Mouse (Mus musculus): ENCODE measurements around the gene Hnrnpl. TPM values are rescaled to one million over a fixed set of nuclear protein-coding genes. Genes with fewer than 3 reads are reported as not detected.

Gene Hnrnpl
- polyA plus RNA-seq (2014; fragmentation: Illumina TruSeq; extraction: RNeasy Lipid Tissue Mini Kit (QIAGEN cat#74804); ENCODE audit: insufficient read depth, low read depth, low replicate concordance) = 124 TPM

DNA sequence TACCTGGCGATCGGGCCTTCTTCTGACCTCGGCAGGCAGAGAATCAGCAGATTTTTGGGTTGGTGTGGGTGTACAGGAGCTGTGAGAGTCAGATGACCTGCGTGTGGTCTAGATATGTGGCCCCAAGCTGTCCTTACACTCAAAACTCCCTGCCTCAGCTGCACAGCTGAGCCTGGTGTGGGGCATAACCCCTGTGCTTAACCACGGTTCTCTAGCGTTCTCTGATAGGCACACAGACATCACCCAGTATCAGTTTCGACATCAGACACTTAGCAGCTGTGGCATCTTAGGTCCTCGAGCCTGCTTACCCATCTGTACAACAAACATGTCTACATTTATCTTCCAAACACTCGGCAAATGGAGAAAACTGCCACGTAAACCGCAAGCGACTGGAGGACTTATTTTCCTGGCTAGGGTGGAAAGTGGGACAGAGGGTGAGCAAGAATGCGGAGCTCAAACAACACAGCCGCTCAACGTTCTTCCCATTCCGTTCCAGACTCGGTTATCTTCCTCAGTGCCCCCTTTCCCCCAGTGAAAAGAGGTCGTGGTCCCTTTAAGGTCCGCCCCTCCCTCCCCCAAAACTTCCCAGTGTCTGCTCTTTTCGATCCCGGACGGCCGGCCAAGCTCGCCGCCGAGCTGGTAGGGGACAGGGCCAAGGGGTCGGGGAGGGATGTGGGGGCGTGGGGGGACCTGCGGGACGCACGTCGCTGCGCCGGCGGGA, at the start of gene Hnrnpl:
Hnrnpl (plus strand) TSS at position 321 of the 721 bp plus-strand sequence.

DNA sequence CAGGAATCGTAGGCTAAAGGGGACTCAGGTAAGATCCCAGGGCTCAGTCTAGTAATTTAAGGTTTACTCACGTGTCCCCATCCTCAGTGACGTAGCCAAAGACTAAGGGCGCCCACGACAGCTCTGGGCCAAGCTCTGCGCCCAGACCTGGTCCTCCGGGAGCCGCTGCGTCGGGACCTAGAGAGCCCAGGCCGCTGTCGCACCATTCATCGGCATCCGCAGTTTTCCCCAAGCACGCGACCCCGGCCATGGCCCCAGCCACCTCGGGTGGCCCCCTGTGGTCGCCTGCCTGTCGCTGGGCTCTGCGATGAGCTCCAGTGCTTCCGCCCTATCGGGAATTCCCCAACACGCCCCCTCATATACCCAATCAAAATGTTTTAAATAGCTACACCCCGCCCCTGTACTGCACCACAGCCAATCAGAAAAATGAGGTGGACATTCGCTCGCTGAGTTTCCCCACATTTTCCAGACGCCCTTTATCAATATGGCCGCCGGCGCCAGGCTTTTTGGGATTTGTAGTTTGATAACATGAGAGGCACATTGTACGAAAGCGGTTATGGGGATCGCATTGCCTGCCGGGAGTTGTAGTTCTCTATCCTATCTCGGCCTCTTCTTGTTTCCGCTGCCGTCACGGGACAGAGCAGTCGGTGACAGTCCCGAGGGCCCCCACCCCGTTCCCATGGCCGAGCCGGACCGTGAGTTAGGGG, 42.0 kb upstream of the Hnrnpl start, which contains the start of gene Sirt2:
Sirt2 (plus strand) TSS at position 563 of the 707 bp plus-strand sequence.

DNA sequence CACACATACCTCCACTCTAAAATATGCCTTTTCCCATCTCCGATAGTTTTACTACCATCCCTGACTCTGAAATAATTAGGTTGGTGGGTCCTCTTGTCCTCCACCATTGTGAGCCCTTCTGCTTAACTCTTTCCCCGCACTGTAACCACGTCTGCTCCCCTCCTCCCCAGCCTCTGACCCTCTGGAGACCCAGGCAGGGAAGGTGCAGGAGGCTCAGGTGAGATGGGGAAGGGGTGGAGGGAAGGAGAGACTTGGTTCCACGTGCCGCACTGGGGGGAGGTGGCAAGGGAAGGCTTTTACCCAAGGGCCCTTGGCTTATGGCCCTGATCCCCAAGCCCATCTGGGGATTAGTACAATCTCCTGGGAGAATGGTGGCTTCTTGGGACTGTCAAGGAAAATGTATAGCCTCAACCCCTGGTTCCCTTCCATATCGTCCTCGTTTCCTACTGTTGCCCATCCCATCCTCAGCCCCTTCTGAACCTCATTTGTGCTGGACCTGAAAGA, 40.8 kb upstream of the Hnrnpl start, which contains the start of gene Nfkbib:
Nfkbib (minus strand) TSS at position 51 of the 504 bp plus-strand sequence.

DNA sequence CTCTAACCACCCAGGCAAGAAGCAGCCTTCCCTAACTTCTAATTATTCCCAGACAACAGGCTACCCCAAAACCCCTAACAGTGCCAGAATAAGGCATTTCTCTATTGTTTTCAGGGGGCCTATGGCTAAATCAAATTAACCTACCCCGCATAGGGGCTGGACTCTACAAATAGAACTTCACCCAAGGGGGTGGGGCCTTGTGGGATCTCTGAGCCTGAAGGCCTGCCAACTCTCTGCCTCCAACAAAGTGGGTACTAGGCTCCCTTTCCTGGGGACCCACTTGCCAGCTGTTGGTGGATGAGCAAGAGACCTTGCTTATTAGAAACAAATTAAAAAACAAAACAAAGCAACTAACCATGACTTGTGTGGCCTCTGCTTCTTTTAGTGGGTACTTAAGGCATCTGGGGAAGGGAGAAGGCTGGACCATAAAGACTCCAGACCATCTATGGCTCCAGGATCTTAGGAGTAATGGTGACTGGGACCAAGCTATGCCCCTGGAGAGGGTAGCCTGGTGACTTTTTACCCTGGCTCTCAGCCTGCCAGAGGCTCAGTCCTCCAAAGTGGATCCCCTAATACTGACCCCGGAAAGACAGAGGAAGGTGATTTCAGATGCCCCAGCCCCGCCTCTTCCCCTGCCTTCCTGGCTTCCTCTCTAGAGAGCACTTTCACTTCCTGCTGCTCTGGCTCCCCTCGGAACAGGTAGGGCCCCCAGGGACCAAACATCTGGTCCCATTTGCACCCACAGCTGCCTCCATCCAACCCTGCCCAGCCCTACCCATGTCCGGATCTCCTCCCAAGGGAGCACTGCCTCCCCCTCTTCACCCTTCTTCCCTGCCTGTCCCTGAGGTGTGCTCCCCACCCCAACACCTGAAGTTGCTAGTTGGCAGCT, 19.8 kb upstream of the Hnrnpl start, which contains the start of gene Rinl:
Rinl (plus strand) TSS at position 663 of the 889 bp plus-strand sequence.

DNA sequence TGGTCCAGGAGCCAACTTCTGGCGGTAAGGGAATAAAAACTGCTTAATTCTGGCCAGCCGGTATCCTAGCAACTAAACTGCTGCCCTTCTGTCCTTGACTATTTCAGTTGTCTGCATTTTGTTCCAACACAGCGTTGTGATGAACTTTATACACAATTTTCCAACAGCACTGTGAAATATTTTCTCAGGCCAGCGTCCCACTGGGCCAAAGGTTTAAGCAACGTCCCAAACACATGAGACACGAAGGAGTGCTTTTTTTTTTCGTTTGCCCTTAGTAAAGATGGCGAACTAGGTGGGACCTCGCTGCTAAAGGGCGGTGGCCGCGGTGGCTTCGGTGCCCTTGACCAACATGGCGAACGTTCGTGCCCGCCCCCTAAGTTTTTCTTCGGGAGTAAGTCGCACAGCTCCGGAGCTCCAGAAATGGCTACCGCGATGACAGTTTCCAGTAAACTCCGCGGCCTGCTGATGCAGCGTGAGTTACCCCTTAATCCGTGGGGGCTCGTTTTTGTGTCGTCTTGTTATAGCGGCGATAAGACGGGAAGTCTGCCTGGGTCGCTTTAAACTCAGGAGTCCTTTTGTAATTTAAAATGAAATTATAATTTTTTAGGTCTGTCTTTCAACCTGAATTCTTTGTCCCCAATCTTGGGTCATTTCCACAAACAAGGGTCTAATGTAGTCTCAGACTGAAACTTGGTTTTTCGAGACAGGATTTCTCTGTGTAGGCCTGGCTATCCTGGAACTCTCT, 16.8 kb downstream of the Hnrnpl start, which contains the start of gene Ech1:
Ech1 (plus strand) TSS at position 277 of the 745 bp plus-strand sequence.

GRCm38 (mm10) chr7:28833723-28834347, 25.5 kb downstream of the Hnrnpl start, which contains the start of gene Lgals4:
Gene Lgals4 (plus strand): TSS chr7:28833854.

GRCm38 (mm10) chr7:28863540-28863939, 55.2 kb downstream of the Hnrnpl start, which contains the start of gene Lgals7:
Gene Lgals7 (plus strand): TSS chr7:28863853.

Other genes starting within 250 kb of the Hnrnpl start
- 12.4 TPM for gene Samd4b, start 210.4 kb upstream of the Hnrnpl start, polyA plus RNA-seq (2014; fragmentation: Illumina TruSeq; extraction: RNeasy Lipid Tissue Mini Kit (QIAGEN cat#74804); ENCODE audit: insufficient read depth, low read depth, low replicate concordance)
- 22.3 TPM for gene Pak4, start 210.4 kb upstream of the Hnrnpl start, polyA plus RNA-seq (2014; fragmentation: Illumina TruSeq; extraction: RNeasy Lipid Tissue Mini Kit (QIAGEN cat#74804); ENCODE audit: insufficient read depth, low read depth, low replicate concordance)
- not detected for gene Acp7, start 177.2 kb upstream of the Hnrnpl start, polyA plus RNA-seq (2014; fragmentation: Illumina TruSeq; extraction: RNeasy Lipid Tissue Mini Kit (QIAGEN cat#74804); ENCODE audit: insufficient read depth, low read depth, low replicate concordance)
- 0.96 TPM for gene Fbxo27, start 115.7 kb upstream of the Hnrnpl start, polyA plus RNA-seq (2014; fragmentation: Illumina TruSeq; extraction: RNeasy Lipid Tissue Mini Kit (QIAGEN cat#74804); ENCODE audit: insufficient read depth, low read depth, low replicate concordance)
- gene Fbxo17, start 91.7 kb upstream of the Hnrnpl start, polyA plus RNA-seq (2014; fragmentation: Illumina TruSeq; extraction: RNeasy Lipid Tissue Mini Kit (QIAGEN cat#74804); ENCODE audit: insufficient read depth, low read depth, low replicate concordance) = 2.8 TPM
- gene Mrps12, start 66.7 kb upstream of the Hnrnpl start, polyA plus RNA-seq (2014; fragmentation: Illumina TruSeq; extraction: RNeasy Lipid Tissue Mini Kit (QIAGEN cat#74804); ENCODE audit: insufficient read depth, low read depth, low replicate concordance) = 66.0 TPM
- 3.8 TPM for gene Sars2, start 66.5 kb upstream of the Hnrnpl start, polyA plus RNA-seq (2014; fragmentation: Illumina TruSeq; extraction: RNeasy Lipid Tissue Mini Kit (QIAGEN cat#74804); ENCODE audit: insufficient read depth, low read depth, low replicate concordance)
- gene Ccer2, start 52.4 kb upstream of the Hnrnpl start, polyA plus RNA-seq (2014; fragmentation: Illumina TruSeq; extraction: RNeasy Lipid Tissue Mini Kit (QIAGEN cat#74804); ENCODE audit: insufficient read depth, low read depth, low replicate concordance) = not detected
- gene Sirt2, start 41.8 kb upstream of the Hnrnpl start, polyA plus RNA-seq (2014; fragmentation: Illumina TruSeq; extraction: RNeasy Lipid Tissue Mini Kit (QIAGEN cat#74804); ENCODE audit: insufficient read depth, low read depth, low replicate concordance) = 47.9 TPM
- gene Nfkbib, start 41.0 kb upstream of the Hnrnpl start, polyA plus RNA-seq (2014; fragmentation: Illumina TruSeq; extraction: RNeasy Lipid Tissue Mini Kit (QIAGEN cat#74804); ENCODE audit: insufficient read depth, low read depth, low replicate concordance) = 29.6 TPM
- gene Rinl, start 19.6 kb upstream of the Hnrnpl start, polyA plus RNA-seq (2014; fragmentation: Illumina TruSeq; extraction: RNeasy Lipid Tissue Mini Kit (QIAGEN cat#74804); ENCODE audit: insufficient read depth, low read depth, low replicate concordance) = 16.0 TPM
- 181 TPM for gene Ech1, start 16.7 kb downstream of the Hnrnpl start, polyA plus RNA-seq (2014; fragmentation: Illumina TruSeq; extraction: RNeasy Lipid Tissue Mini Kit (QIAGEN cat#74804); ENCODE audit: insufficient read depth, low read depth, low replicate concordance)
- gene Lgals4, start 25.3 kb downstream of the Hnrnpl start, polyA plus RNA-seq (2014; fragmentation: Illumina TruSeq; extraction: RNeasy Lipid Tissue Mini Kit (QIAGEN cat#74804); ENCODE audit: insufficient read depth, low read depth, low replicate concordance) = 7.3 TPM
- 4.1 TPM for gene Lgals7, start 55.3 kb downstream of the Hnrnpl start, polyA plus RNA-seq (2014; fragmentation: Illumina TruSeq; extraction: RNeasy Lipid Tissue Mini Kit (QIAGEN cat#74804); ENCODE audit: insufficient read depth, low read depth, low replicate concordance)
- gene Capn12, start 72.9 kb downstream of the Hnrnpl start, polyA plus RNA-seq (2014; fragmentation: Illumina TruSeq; extraction: RNeasy Lipid Tissue Mini Kit (QIAGEN cat#74804); ENCODE audit: insufficient read depth, low read depth, low replicate concordance) = 0.07 TPM
- gene Actn4, start 153.8 kb downstream of the Hnrnpl start, polyA plus RNA-seq (2014; fragmentation: Illumina TruSeq; extraction: RNeasy Lipid Tissue Mini Kit (QIAGEN cat#74804); ENCODE audit: insufficient read depth, low read depth, low replicate concordance) = 93.9 TPM
- 297 TPM for gene Eif3k, start 173.3 kb downstream of the Hnrnpl start, polyA plus RNA-seq (2014; fragmentation: Illumina TruSeq; extraction: RNeasy Lipid Tissue Mini Kit (QIAGEN cat#74804); ENCODE audit: insufficient read depth, low read depth, low replicate concordance)
- gene Map4k1, start 173.5 kb downstream of the Hnrnpl start, polyA plus RNA-seq (2014; fragmentation: Illumina TruSeq; extraction: RNeasy Lipid Tissue Mini Kit (QIAGEN cat#74804); ENCODE audit: insufficient read depth, low read depth, low replicate concordance) = 16.5 TPM

Data from lung, adult 10 weeks (tissue).